In the genomic region with DNA sequence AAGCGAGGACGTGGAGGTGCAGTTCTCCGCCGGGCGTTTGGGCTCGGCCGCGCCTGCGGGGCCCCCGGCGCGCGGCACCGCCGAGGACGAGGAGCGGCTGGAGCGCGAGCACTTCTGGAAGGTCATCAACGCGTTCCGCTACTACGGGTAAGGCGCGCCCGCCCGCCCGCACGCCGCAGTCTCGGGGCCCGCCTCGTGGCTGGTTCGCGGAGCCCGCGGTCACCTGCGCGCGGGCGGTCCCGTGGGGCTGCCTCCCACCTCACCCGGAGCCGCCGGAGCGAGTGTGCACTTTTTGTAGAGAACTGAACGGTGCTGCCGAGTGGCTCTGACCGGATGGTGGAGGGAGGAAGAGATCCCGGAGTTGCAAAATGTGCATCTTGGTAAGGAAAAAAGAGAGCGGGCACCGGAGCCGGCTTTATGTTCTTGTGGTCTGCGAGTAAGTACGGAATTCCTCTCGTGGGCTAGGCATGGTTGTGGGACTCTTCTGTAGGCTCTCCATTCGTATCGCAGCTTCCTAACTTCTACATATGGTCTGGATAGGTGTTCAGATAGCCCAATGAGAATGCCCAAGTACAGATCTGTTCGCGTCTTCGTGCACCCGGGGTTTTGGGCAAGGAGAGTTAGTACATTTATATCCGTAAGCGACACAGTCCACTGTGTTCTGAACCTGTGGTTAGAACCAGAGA, we compare ENCODE assay signal across 8 mouse cellular contexts. TPM values are rescaled to one million over a fixed set of nuclear protein-coding genes. Genes with fewer than 3 reads are reported as not detected.
DNase-seq lines count a peak whose midpoint lies in the region; ATAC-seq and TF ChIP-seq lines count a peak whose summit lies in the region.

No protein-coding gene starts in this region.

- peaks cover 25% of the 10 kb centered on the region for H3K4me1 ChIP-seq in embryonic facial prominence, embryonic 10.5 days
- peaks cover 47% of the 10 kb centered on the region for H3K4me1 ChIP-seq in heart, embryonic 13.5 days
- H3K4me1 ChIP-seq in liver, embryonic 14.5 days (replicated peaks; ENCODE audit: control insufficient read depth in 2 of 2, insufficient read depth in 2 of 2, low read length in 1 of 2), result peaks cover 14 to 20% of the 10 kb centered on the region in 2 experiments
- H3K4me1 ChIP-seq in neural tube, embryonic 13.5 days (replicated peaks), result peaks cover 26% of the 10 kb centered on the region

- peak overlapping the region; percentile 91 for H3K27ac ChIP-seq in embryonic facial prominence, embryonic 10.5 days (replicated peaks)
- H3K27ac ChIP-seq in heart, embryonic 13.5 days (replicated peaks), result peak overlapping the region; percentile 90
- peak overlapping the region; percentile 7 for H3K27ac ChIP-seq in liver, embryonic 14.5 days
- H3K27ac ChIP-seq in neural tube, embryonic 13.5 days (replicated peaks), result peak overlapping the region; percentile 81

- H3ac ChIP-seq in C2C12 (ENCODE audit: control insufficient read depth, insufficient read length, low read depth), result peak overlapping the region; percentile 64

- H3K4me3 ChIP-seq in C2C12 (ENCODE audit: insufficient read depth, poor library complexity, severe bottlenecking), result peak overlapping the region; percentile 72
- peak overlapping the region; percentile 80 for H3K4me3 ChIP-seq in embryonic facial prominence, embryonic 10.5 days
- H3K4me3 ChIP-seq in heart, embryonic 13.5 days, result peak overlapping the region; percentile 89
- peak overlapping the region; percentile 64 to 100 for H3K4me3 ChIP-seq in liver, embryonic 14.5 days (ENCODE audit: insufficient read depth in 1 of 2, low read depth in 2 of 2, low read length in 2 of 2)
- H3K4me3 ChIP-seq in neural tube, embryonic 13.5 days, result peak overlapping the region; percentile 81

- WGBS in embryonic facial prominence, embryonic 10.5 days, result under 1% methylated on average over 64 of the region's 64 CpGs
- WGBS in heart, embryonic 13.5 days, result under 1% methylated on average over 47 of the region's 64 CpGs
- under 1% methylated on average over 60 of the region's 64 CpGs for WGBS in liver, embryonic 14.5 days (ENCODE audit: insufficient replicate concordance)
- under 1% methylated on average over 61 of the region's 64 CpGs for WGBS in neural tube, embryonic 13.5 days

- TF ChIP-seq CTCF in C2C12 (IDR thresholded peaks at IDR 0.05; ENCODE audit: control insufficient read depth, insufficient read depth, insufficient read length), result no peak
- no peak for TF ChIP-seq CTCF in liver, embryonic 14.5 days (IDR thresholded peaks at IDR 0.05; ENCODE audit: low read depth)

- peak; percentile 23 for DNase-seq in adrenal gland, adult 8-10 months
- DNase-seq in embryonic facial prominence, embryonic 10.5 days (ENCODE audit: low spot score), result peak; percentile 63
- peak; percentile 31 to 63 for DNase-seq in kidney, postnatal 25 days
- DNase-seq in liver, embryonic 14.5 days (ENCODE audit: low read depth in 3 of 3, low spot score in 3 of 3), result no peak
- peak; percentile 32 to 50 for DNase-seq in thymus, adult 18-20 months

- TF ChIP-seq EP300 in liver, embryonic 14.5 days (IDR thresholded peaks at IDR 0.05; ENCODE audit: low read depth), result no peak

- peak overlapping the region; percentile 94 for H3K9ac ChIP-seq in heart, embryonic 13.5 days
- peak overlapping the region; percentile 63 for H3K9ac ChIP-seq in liver, embryonic 14.5 days (replicated peaks)
- H3K9ac ChIP-seq in neural tube, embryonic 13.5 days, result peak overlapping the region; percentile 84

- peak; percentile 57 for ATAC-seq in heart, embryonic 13.5 days (ENCODE audit: extremely low read depth, insufficient number of reproducible peaks, low FRiP score, low TSS enrichment)
- ATAC-seq in liver, embryonic 14.5 days (ENCODE audit: insufficient read depth), result peak; percentile 75
- peak; percentile 81 for ATAC-seq in neural tube, embryonic 13.5 days (ENCODE audit: low read depth)

- H3K27me3 ChIP-seq in C2C12 (ENCODE audit: control insufficient read depth, insufficient read depth, insufficient read length), result no peaks in the 10 kb centered on the region
- no peaks in the 10 kb centered on the region for H3K27me3 ChIP-seq in embryonic facial prominence, embryonic 10.5 days (replicated peaks; ENCODE audit: low read depth, poor library complexity, severe bottlenecking)
- no peaks in the 10 kb centered on the region for H3K27me3 ChIP-seq in heart, embryonic 13.5 days (replicated peaks)
- no peaks in the 10 kb centered on the region for H3K27me3 ChIP-seq in liver, embryonic 14.5 days (ENCODE audit: control insufficient read depth, insufficient read depth, low read length)
- H3K27me3 ChIP-seq in neural tube, embryonic 13.5 days, result no peaks in the 10 kb centered on the region

- no peaks in the 10 kb centered on the region for H3K36me3 ChIP-seq in C2C12 (ENCODE audit: control insufficient read depth, insufficient read depth)
- no peaks in the 10 kb centered on the region for H3K36me3 ChIP-seq in embryonic facial prominence, embryonic 10.5 days (replicated peaks)
- H3K36me3 ChIP-seq in heart, embryonic 13.5 days, result no peaks in the 10 kb centered on the region
- no peaks in the 10 kb centered on the region for H3K36me3 ChIP-seq in liver, embryonic 14.5 days (replicated peaks; ENCODE audit: control insufficient read depth, insufficient read depth, low read depth)
- no peaks in the 10 kb centered on the region for H3K36me3 ChIP-seq in neural tube, embryonic 13.5 days

- peaks cover 54% of the 10 kb centered on the region for H3K79me2 ChIP-seq in C2C12 (ENCODE audit: control insufficient read depth, insufficient read depth)

- H3K4me2 ChIP-seq in heart, embryonic 13.5 days, result peak overlapping the region; percentile 89
- H3K4me2 ChIP-seq in liver, embryonic 14.5 days (ENCODE audit: low read depth), result peak overlapping the region; percentile 74
- peak overlapping the region; percentile 75 for H3K4me2 ChIP-seq in neural tube, embryonic 13.5 days

- H3K79me3 ChIP-seq in C2C12 (ENCODE audit: low read depth), result peaks cover 45% of the 10 kb centered on the region

- no peaks in the 10 kb centered on the region for H3K9me3 ChIP-seq in embryonic facial prominence, embryonic 10.5 days
- no peaks in the 10 kb centered on the region for H3K9me3 ChIP-seq in heart, embryonic 13.5 days
- no peaks in the 10 kb centered on the region for H3K9me3 ChIP-seq in liver, embryonic 14.5 days (ENCODE audit: control insufficient read depth, low read length)
- no peaks in the 10 kb centered on the region for H3K9me3 ChIP-seq in neural tube, embryonic 13.5 days

TF ChIP-seq in C2C12, 6 proteins besides CTCF, POLR2A, EP300 and RAD21:
- TF ChIP-seq MYOD1 (IDR thresholded peaks at IDR 0.05; ENCODE audit: control insufficient read depth, insufficient read length, low read depth) (no peak), CEBPB (IDR thresholded peaks at IDR 0.05; ENCODE audit: low read depth) (no peak), MAX (IDR thresholded peaks at IDR 0.05) (no peak), MYOG (IDR thresholded peaks at IDR 0.05; ENCODE audit: control insufficient read depth, extremely low read depth, insufficient read length) (no peak)

RNA-seq across cellular contexts. Expression of a gene that starts 0.6 kb away (rescaled TPM):
- polyA plus RNA-seq in C2C12 (2012; fragmentation: generic; extraction: Trizol), result 5.4 TPM
- 10 to 100 TPM; 19.0 to 23.3 (median 22.1) TPM for total RNA-seq in adrenal gland, adult 8-10 months (2022)
- 27.8 and 29.9 TPM in 2 replicates for polyA plus RNA-seq in embryonic facial prominence, embryonic 10.5 days (2016; fragmentation: Nextera tagmentation; extraction: Ambion mirVana)
- polyA plus RNA-seq in heart, embryonic 13.5 days (2015; fragmentation: Nextera tagmentation; extraction: Ambion mirVana), result 21.0 and 22.2 TPM in 2 replicates
- 5.2 and 7.7 TPM in 2 replicates for polyA plus RNA-seq in liver, embryonic 14.5 days (2012; rRNA removed)
- 23.0 and 27.9 TPM in 2 replicates for polyA plus RNA-seq in liver, embryonic 14.5 days (2014; fragmentation: Nextera tagmentation; extraction: Ambion mirVana)
- 13.5 and 13.9 TPM in 2 replicates for polyA plus RNA-seq in neural tube, embryonic 13.5 days (2015; fragmentation: Nextera tagmentation; extraction: Ambion mirVana)

RNA-seq across cellular contexts. Expression of a gene that starts 39.4 kb away (rescaled TPM):
- polyA plus RNA-seq in C2C12 (2012; fragmentation: generic; extraction: Trizol), result 1.6 TPM
- 10 to 100 TPM in 3 of 4 experiments, 1 to 10 TPM in 1; 9.3 to 32.3 (median 16.8) TPM for total RNA-seq in adrenal gland, adult 8-10 months (2022)
- 8.1 and 8.7 TPM in 2 replicates for polyA plus RNA-seq in embryonic facial prominence, embryonic 10.5 days (2016; fragmentation: Nextera tagmentation; extraction: Ambion mirVana)
- 6.3 and 7.7 TPM in 2 replicates for polyA plus RNA-seq in heart, embryonic 13.5 days (2015; fragmentation: Nextera tagmentation; extraction: Ambion mirVana)
- polyA plus RNA-seq in liver, embryonic 14.5 days (2012; rRNA removed), result 3.3 and 3.5 TPM in 2 replicates
- polyA plus RNA-seq in liver, embryonic 14.5 days (2014; fragmentation: Nextera tagmentation; extraction: Ambion mirVana), result 2.6 and 3.5 TPM in 2 replicates
- 9.9 and 12.0 TPM in 2 replicates for polyA plus RNA-seq in neural tube, embryonic 13.5 days (2015; fragmentation: Nextera tagmentation; extraction: Ambion mirVana)

RNA-seq across cellular contexts. Expression of a gene that starts 39.6 kb away (rescaled TPM):
- polyA plus RNA-seq in C2C12 (2012; fragmentation: generic; extraction: Trizol), result 64.4 TPM
- 100 to 1,000 TPM; 100 to 119 (median 114) TPM for total RNA-seq in adrenal gland, adult 8-10 months (2022)
- 35.0 and 37.0 TPM in 2 replicates for polyA plus RNA-seq in embryonic facial prominence, embryonic 10.5 days (2016; fragmentation: Nextera tagmentation; extraction: Ambion mirVana)
- polyA plus RNA-seq in heart, embryonic 13.5 days (2015; fragmentation: Nextera tagmentation; extraction: Ambion mirVana), result 66.5 and 75.0 TPM in 2 replicates
- polyA plus RNA-seq in liver, embryonic 14.5 days (2012; rRNA removed), result 18.5 and 29.8 TPM in 2 replicates
- polyA plus RNA-seq in liver, embryonic 14.5 days (2014; fragmentation: Nextera tagmentation; extraction: Ambion mirVana), result 56.9 and 58.6 TPM in 2 replicates
- polyA plus RNA-seq in neural tube, embryonic 13.5 days (2015; fragmentation: Nextera tagmentation; extraction: Ambion mirVana), result 52.3 and 58.8 TPM in 2 replicates

RNA-seq across cellular contexts. Expression of a gene that starts 41.8 kb away (rescaled TPM):
- polyA plus RNA-seq in C2C12 (2012; fragmentation: generic; extraction: Trizol), result 19.9 TPM
- total RNA-seq in adrenal gland, adult 8-10 months (2022), result 10 to 100 TPM; 12.0 to 14.0 (median 13.0) TPM
- polyA plus RNA-seq in embryonic facial prominence, embryonic 10.5 days (2016; fragmentation: Nextera tagmentation; extraction: Ambion mirVana), result 33.7 and 34.3 TPM in 2 replicates
- 21.9 and 26.0 TPM in 2 replicates for polyA plus RNA-seq in heart, embryonic 13.5 days (2015; fragmentation: Nextera tagmentation; extraction: Ambion mirVana)
- polyA plus RNA-seq in liver, embryonic 14.5 days (2012; rRNA removed), result 25.1 and 28.3 TPM in 2 replicates
- polyA plus RNA-seq in liver, embryonic 14.5 days (2014; fragmentation: Nextera tagmentation; extraction: Ambion mirVana), result 36.6 and 41.8 TPM in 2 replicates
- 61.3 and 61.9 TPM in 2 replicates for polyA plus RNA-seq in neural tube, embryonic 13.5 days (2015; fragmentation: Nextera tagmentation; extraction: Ambion mirVana)

Comparison
In these comparisons a context has a peak if more than half of its experiments do, and no peak if none do; other contexts are left out.
1. DNase-seq: peak in adrenal gland, adult 8-10 months (single experiment), embryonic facial prominence, embryonic 10.5 days (single experiment), kidney, postnatal 25 days (2 of 2) and thymus, adult 18-20 months (2 of 2); none in liver, embryonic 14.5 days (0 of 3).
2. H3K27ac ChIP-seq: peak in every context shown above with its lines; median percentile 91 in embryonic facial prominence, embryonic 10.5 days; 90 in heart, embryonic 13.5 days; 81 in neural tube, embryonic 13.5 days; 7 in liver, embryonic 14.5 days.
3. Peak in every context shown above with its lines, with median percentiles within 50 percentile points of each other: H3K4me3 ChIP-seq, ATAC-seq, H3K4me2 ChIP-seq and H3K9ac ChIP-seq.